Mouse (Mus musculus) liver, embryonic 15.5 days (tissue): ENCODE measurements at regions not wholly inside any gene's neighbourhood (a gene's known extent, or its start where the extent isn't known, plus 50 kb on each side); places are given as distances from the start of the nearest gene placed in this dataset.

ENCODE experiments used
- ATAC-seq: fragments of 200-750 bp; cut with Nextera tagmentation; 2 replicates; pipeline ENCODE4 v1.8.0; 2017; ENCODE audit warnings: moderate number of reproducible peaks, mild to moderate bottlenecking, moderate library complexity; ENCODE audit not compliant: insufficient read depth
- H3K27ac ChIP-seq: fragments of 300-500 bp; sonication (generic); replicated peaks from 2 replicates; pipeline ENCODE4 v1.5.1; 2015; ENCODE audit warnings: mild to moderate bottlenecking, inconsistent platforms
- H3K27me3 ChIP-seq: fragments of 300-500 bp; sonication (generic); 2 replicates; pipeline ENCODE4 v1.6.1; 2015; ENCODE audit warnings: mild to moderate bottlenecking, inconsistent platforms
- H3K36me3 ChIP-seq: fragments of 300-500 bp; sonication (generic); replicated peaks from 2 replicates; pipeline ENCODE4 v1.6.1; 2015; ENCODE audit warnings: moderate library complexity, mild to moderate bottlenecking, inconsistent platforms
- H3K4me1 ChIP-seq: fragments of 300-500 bp; sonication (generic); replicated peaks from 2 replicates; pipeline ENCODE4 v1.6.1; 2015; ENCODE audit warnings: inconsistent platforms
- H3K4me2 ChIP-seq: fragments of 300-500 bp; sonication (generic); 2 replicates; pipeline ENCODE4 v1.6.1; 2015; ENCODE audit warnings: moderate library complexity, mild to moderate bottlenecking, inconsistent platforms
- H3K4me3 ChIP-seq: fragments of 300-500 bp; sonication (generic); replicated peaks from 2 replicates; pipeline ENCODE4 v1.5.1; 2015; ENCODE audit warnings: mild to moderate bottlenecking, inconsistent platforms
- H3K9ac ChIP-seq: fragments of 300-500 bp; sonication (generic); 2 replicates; pipeline ENCODE4 v1.6.1; 2015; ENCODE audit warnings: moderate library complexity, mild to moderate bottlenecking, inconsistent platforms
- H3K9me3 ChIP-seq: fragments of 300-500 bp; sonication (generic); replicated peaks from 2 replicates; pipeline ENCODE4 v1.6.1; 2016; ENCODE audit warnings: inconsistent platforms
- WGBS: fragments of 180-500 bp; shearing (Covaris S2); methylation state at CpG from one replicate; pipeline ENCODE4 v1.1.7; 2015; ENCODE audit warnings: mixed read lengths; ENCODE audit not compliant: insufficient replicate concordance; 5-methylcytosine and 5-hydroxymethylcytosine counted together

GRCm38 (mm10) chr8:86393835-86394234 lies 186.7 kb downstream of the Abcc12 start:
- Histone ChIP-seq H3K9me3 (no peaks in the 10 kb centered on the region), H3K9ac (no peak overlapping the region), H3K4me1 (no peaks in the 10 kb centered on the region), H3K27ac (no peak overlapping the region), H3K27me3 (no peaks in the 10 kb centered on the region), H3K36me3 (no peaks in the 10 kb centered on the region), H3K4me2 (no peak overlapping the region), H3K4me3 (no peak overlapping the region)
- no peak for ATAC-seq
- 58% methylated on average over 1 of the region's 1 CpGs for WGBS

GRCm38 (mm10) chr8:86393374-86393773 lies 187.1 kb downstream of the Abcc12 start:
- Histone ChIP-seq H3K4me1 (no peaks in the 10 kb centered on the region), H3K9ac (no peak overlapping the region), H3K36me3 (no peaks in the 10 kb centered on the region), H3K27me3 (no peaks in the 10 kb centered on the region), H3K27ac (no peak overlapping the region), H3K9me3 (no peaks in the 10 kb centered on the region), H3K4me3 (no peak overlapping the region), H3K4me2 (no peak overlapping the region)
- no peak for ATAC-seq
- WGBS: 70% methylated on average over 2 of the region's 2 CpGs

GRCm38 (mm10) chr8:86390715-86391114 lies 189.8 kb downstream of the Abcc12 start:
- H3K27ac ChIP-seq: no peak overlapping the region
- no peak for ATAC-seq
- H3K4me1 ChIP-seq: no peaks in the 10 kb centered on the region
- no peaks in the 10 kb centered on the region for H3K9me3 ChIP-seq
- no peak overlapping the region for H3K4me2 ChIP-seq
- H3K9ac ChIP-seq: no peak overlapping the region
- no peaks in the 10 kb centered on the region for H3K27me3 ChIP-seq
- H3K36me3 ChIP-seq: no peaks in the 10 kb centered on the region
- no peak overlapping the region for H3K4me3 ChIP-seq
- WGBS: 66% methylated on average over 8 of the region's 8 CpGs

GRCm38 (mm10) chr8:86389690-86390671 lies 190.5 kb downstream of the Abcc12 start:
- ATAC-seq: no peak
- H3K27ac ChIP-seq: no peak overlapping the region
- 45% methylated on average over 3 of the region's 3 CpGs for WGBS
- H3K4me1 ChIP-seq: no peaks in the 10 kb centered on the region
- no peak overlapping the region for H3K4me3 ChIP-seq
- H3K36me3 ChIP-seq: no peaks in the 10 kb centered on the region
- H3K27me3 ChIP-seq: no peaks in the 10 kb centered on the region
- no peaks in the 10 kb centered on the region for H3K9me3 ChIP-seq
- H3K4me2 ChIP-seq: no peak overlapping the region
- H3K9ac ChIP-seq: no peak overlapping the region

GRCm38 (mm10) chr8:86385236-86385635 lies 195.2 kb downstream of the Abcc12 start:
- WGBS: 80% methylated on average over 7 of the region's 7 CpGs
- Histone ChIP-seq H3K27ac (no peak overlapping the region), H3K27me3 (no peaks in the 10 kb centered on the region), H3K4me2 (no peak overlapping the region), H3K4me3 (no peak overlapping the region), H3K9ac (no peak overlapping the region), H3K9me3 (no peaks in the 10 kb centered on the region), H3K4me1 (no peaks in the 10 kb centered on the region), H3K36me3 (no peaks in the 10 kb centered on the region)
- ATAC-seq: no peak

GRCm38 (mm10) chr8:86381977-86382376 lies 198.5 kb downstream of the Abcc12 start:
- no peaks in the 10 kb centered on the region for H3K4me1 ChIP-seq
- H3K36me3 ChIP-seq: no peaks in the 10 kb centered on the region
- H3K27ac ChIP-seq: no peak overlapping the region
- H3K9me3 ChIP-seq: no peaks in the 10 kb centered on the region; the same call in 1 of the 2 replicates
- 71% methylated on average over 10 of the region's 10 CpGs for WGBS
- ATAC-seq: no peak
- no peak overlapping the region for H3K4me2 ChIP-seq
- H3K4me3 ChIP-seq: no peak overlapping the region
- no peaks in the 10 kb centered on the region for H3K27me3 ChIP-seq
- H3K9ac ChIP-seq: no peak overlapping the region

- no peaks in the 10 kb centered on the region for H3K4me1 ChIP-seq
- no peak overlapping the region for H3K4me3 ChIP-seq
- H3K36me3 ChIP-seq: no peaks in the 10 kb centered on the region
- H3K9ac ChIP-seq: no peak overlapping the region
- no peak overlapping the region for H3K27ac ChIP-seq
- H3K27me3 ChIP-seq: no peaks in the 10 kb centered on the region
- H3K4me2 ChIP-seq: no peak overlapping the region
- WGBS: 50% methylated on average over 5 of the region's 5 CpGs
- H3K9me3 ChIP-seq: no peaks in the 10 kb centered on the region
- no peak for ATAC-seq
Observed at GRCm38 (mm10) chr8:86368062-86368461, 212.4 kb downstream of the Abcc12 start.

- Histone ChIP-seq H3K9ac (no peak overlapping the region), H3K4me3 (no peak overlapping the region), H3K27me3 (no peaks in the 10 kb centered on the region), H3K27ac (no peak overlapping the region), H3K36me3 (no peaks in the 10 kb centered on the region), H3K4me1 (no peaks in the 10 kb centered on the region), H3K9me3 (no peaks in the 10 kb centered on the region), H3K4me2 (no peak overlapping the region)
- ATAC-seq: no peak
- WGBS: 62% methylated on average over 4 of the region's 4 CpGs
Observed at GRCm38 (mm10) chr8:86366636-86367035, 213.8 kb downstream of the Abcc12 start.

- no peak for ATAC-seq
- H3K9me3 ChIP-seq: no peaks in the 10 kb centered on the region
- H3K4me1 ChIP-seq: no peaks in the 10 kb centered on the region
- no peak overlapping the region for H3K4me3 ChIP-seq
- H3K36me3 ChIP-seq: no peaks in the 10 kb centered on the region
- no peaks in the 10 kb centered on the region for H3K27me3 ChIP-seq
- no peak overlapping the region for H3K4me2 ChIP-seq
- no peak overlapping the region for H3K9ac ChIP-seq
- WGBS: 60% methylated on average over 5 of the region's 5 CpGs
- no peak overlapping the region for H3K27ac ChIP-seq
Observed at GRCm38 (mm10) chr8:86365726-86366125, 214.8 kb downstream of the Abcc12 start.

- no peak for ATAC-seq
- no peaks in the 10 kb centered on the region for H3K27me3 ChIP-seq
- no peak overlapping the region for H3K4me3 ChIP-seq
- no peak overlapping the region for H3K9ac ChIP-seq
- WGBS: 29% methylated on average over 2 of the region's 2 CpGs
- H3K27ac ChIP-seq: no peak overlapping the region
- no peaks in the 10 kb centered on the region for H3K4me1 ChIP-seq
- no peaks in the 10 kb centered on the region for H3K9me3 ChIP-seq
- H3K4me2 ChIP-seq: no peak overlapping the region
- no peaks in the 10 kb centered on the region for H3K36me3 ChIP-seq
Observed at GRCm38 (mm10) chr8:86364898-86365297, 215.6 kb downstream of the Abcc12 start.

- Histone ChIP-seq H3K27ac (no peak overlapping the region), H3K36me3 (no peaks in the 10 kb centered on the region), H3K27me3 (no peaks in the 10 kb centered on the region), H3K9ac (no peak overlapping the region), H3K9me3 (no peaks in the 10 kb centered on the region), H3K4me1 (no peaks in the 10 kb centered on the region), H3K4me3 (no peak overlapping the region), H3K4me2 (no peak overlapping the region)
- ATAC-seq: no peak
- 39% methylated on average over 2 of the region's 2 CpGs for WGBS
Observed at GRCm38 (mm10) chr8:86360283-86360682, 220.2 kb downstream of the Abcc12 start.

GRCm38 (mm10) chr8:86359518-86359917 lies 221.0 kb downstream of the Abcc12 start:
- no peak overlapping the region for H3K4me3 ChIP-seq
- H3K27ac ChIP-seq: no peak overlapping the region
- H3K27me3 ChIP-seq: no peaks in the 10 kb centered on the region
- no peak overlapping the region for H3K4me2 ChIP-seq
- 22% methylated on average over 3 of the region's 3 CpGs for whole genome bisulfite sequencing
- no peak for ATAC-seq
- H3K9ac ChIP-seq: no peak overlapping the region
- H3K4me1 ChIP-seq: no peaks in the 10 kb centered on the region
- H3K9me3 ChIP-seq: no peaks in the 10 kb centered on the region
- no peaks in the 10 kb centered on the region for H3K36me3 ChIP-seq
